Mouse (Mus musculus) mouse trophoblast stem cell (cell line): ENCODE results near the gene Furin.

Experiments
- in situ Hi-C, 2 experiments: fragments of 300-500 bp; cut with MseI, MboI; formaldehyde crosslinking; loops; 2 replicates in 1 of 2; 3 replicates in 1 of 2; pipeline ENCODE4 v1.15.1; 2025

The Furin gene

GRCm38 (mm10) chr7:80401041-80401859 is 4.0 kb downstream of the Furin start:
- in situ Hi-C loops, result no loop called here

- in situ Hi-C loops, result no loop called here
Observed at GRCm38 (mm10) chr7:80400571-80400970, 4.7 kb downstream of the Furin start.

- in situ Hi-C loops, result no loop called here
Observed at GRCm38 (mm10) chr7:80400099-80400498, 5.1 kb downstream of the Furin start.

GRCm38 (mm10) chr7:80398654-80399444 is 6.4 kb downstream of the Furin start:
- in situ Hi-C loops, result loop anchor here in 1 of 2 experiments (10.0 kb wide), 1 partner anchor 76 kb away; no protein-coding TSS in a partner anchor

DNA sequence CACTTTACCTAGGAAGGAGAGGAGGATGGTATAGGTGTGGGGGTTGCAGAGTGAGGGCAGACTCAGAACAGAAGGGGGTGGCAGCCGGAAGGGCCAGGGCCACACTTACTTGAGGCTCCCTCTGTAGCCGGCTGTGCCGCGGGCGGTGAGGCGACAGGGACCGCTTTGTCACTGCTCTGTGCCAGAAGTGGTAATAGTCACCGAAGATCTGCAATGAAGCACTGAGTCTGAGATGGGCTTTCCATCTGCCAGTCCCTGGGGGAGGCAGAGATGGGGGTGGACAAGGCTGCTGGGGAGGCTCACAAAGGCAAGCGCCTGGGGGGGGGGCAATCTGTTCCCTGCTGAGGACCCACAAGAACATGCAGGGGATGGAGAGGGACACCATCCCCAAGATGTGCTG is 7.2 kb downstream of the Furin start:
- in situ Hi-C loops, result loop anchor here in 1 of 2 experiments (10.0 kb wide), 1 partner anchor 77 kb away; no protein-coding TSS in a partner anchor

- in situ Hi-C loops, result loop anchor here in 1 of 2 experiments (10.0 kb wide), 1 partner anchor 78 kb away; no protein-coding TSS in a partner anchor
Observed at GRCm38 (mm10) chr7:80396427-80396826, 8.8 kb downstream of the Furin start.

- in situ Hi-C loops, result loop anchor here in 1 of 2 experiments (10.0 kb wide), 1 partner anchor 80 kb away; no protein-coding TSS in a partner anchor
Observed at GRCm38 (mm10) chr7:80394600-80394999, 10.6 kb downstream of the Furin start.

- in situ Hi-C loops, result loop anchor here in 1 of 2 experiments (10.0 kb wide), 1 partner anchor 83 kb away; no protein-coding TSS in a partner anchor
Observed at GRCm38 (mm10) chr7:80392119-80392518, 13.1 kb downstream of the Furin start.

- in situ Hi-C loops, result loop anchor here (5.0 kb wide), 1 partner anchor 194 kb away; no protein-coding TSS in a partner anchor
Observed at GRCm38 (mm10) chr7:80387633-80388543, 17.3 kb downstream of the Furin start, which contains the start of gene Fes. Gene Fes, minus strand, starts transcription at chr7:80387946.

DNA sequence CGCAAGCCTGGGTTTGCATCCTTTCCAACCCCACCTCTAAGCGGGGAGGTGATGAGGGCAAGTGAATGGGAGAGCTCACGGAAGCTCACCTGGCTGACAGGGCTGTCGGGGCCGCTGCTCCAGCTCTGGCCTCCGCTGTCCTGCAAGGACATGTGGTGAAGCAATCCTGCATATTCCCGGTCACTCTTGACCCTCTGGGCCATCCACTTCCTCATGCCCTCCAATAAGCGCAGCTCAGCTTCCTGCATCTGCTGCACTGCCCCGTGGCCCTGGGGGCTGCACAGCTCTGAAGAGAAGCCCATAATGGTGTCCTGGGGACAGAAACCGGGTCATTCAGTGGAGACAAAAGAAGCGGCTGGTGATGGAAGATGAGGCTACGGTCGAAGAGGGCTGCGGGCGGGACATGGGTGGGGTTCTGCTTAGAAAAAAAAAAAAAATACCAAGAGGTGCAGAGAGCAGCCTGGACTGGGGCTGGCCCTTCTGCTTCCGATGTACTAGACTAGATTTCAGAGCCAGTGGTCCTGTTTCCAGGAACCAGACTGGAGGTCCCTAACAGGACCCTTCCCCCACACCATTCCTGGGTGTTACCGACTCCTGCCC is 18.1 kb downstream of the Furin start:
- in situ Hi-C loops, result loop anchor here (5.0 kb wide), 1 partner anchor 195 kb away; no protein-coding TSS in a partner anchor

GRCm38 (mm10) chr7:80386235-80386930 is 18.9 kb downstream of the Furin start:
- in situ Hi-C loops, result loop anchor here (5.0 kb wide), 1 partner anchor 196 kb away; no protein-coding TSS in a partner anchor

GRCm38 (mm10) chr7:80382919-80383318 is 22.3 kb downstream of the Furin start:
- in situ Hi-C loops, result no loop called here

DNA sequence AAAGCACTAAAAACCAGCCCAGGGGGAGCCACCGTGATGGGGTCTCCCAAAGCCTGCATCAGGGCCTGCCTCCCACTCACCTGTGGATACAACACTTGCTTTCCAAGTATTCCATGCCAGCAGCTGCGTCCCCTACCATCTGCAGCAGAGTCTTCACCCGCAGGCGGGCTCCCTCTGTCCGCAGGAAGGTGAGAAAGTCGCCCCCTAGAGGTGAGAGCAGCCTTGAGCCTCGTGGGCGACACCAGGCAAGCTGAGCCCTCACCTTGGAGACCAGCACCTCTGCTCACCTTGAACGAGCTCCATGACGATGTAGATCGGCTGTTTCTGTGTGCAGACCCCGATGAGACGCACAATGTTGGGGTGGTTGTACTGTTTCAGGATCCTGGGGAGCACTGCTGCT is 25.7 kb downstream of the Furin start:
- in situ Hi-C loops, result loop anchor here (5.0 kb wide), 1 partner anchor 37 kb away; the partner anchor contains the start of genes Hddc3 (in 2 of the 2) and Unc45a (in 2 of the 2)

GRCm38 (mm10) chr7:80377471-80377870 is 27.8 kb downstream of the Furin start:
- in situ Hi-C loops, result loop anchor here (5.0 kb wide), 1 partner anchor 35 kb away; the partner anchor contains the start of genes Hddc3 (in 2 of the 2) and Unc45a (in 2 of the 2)

DNA sequence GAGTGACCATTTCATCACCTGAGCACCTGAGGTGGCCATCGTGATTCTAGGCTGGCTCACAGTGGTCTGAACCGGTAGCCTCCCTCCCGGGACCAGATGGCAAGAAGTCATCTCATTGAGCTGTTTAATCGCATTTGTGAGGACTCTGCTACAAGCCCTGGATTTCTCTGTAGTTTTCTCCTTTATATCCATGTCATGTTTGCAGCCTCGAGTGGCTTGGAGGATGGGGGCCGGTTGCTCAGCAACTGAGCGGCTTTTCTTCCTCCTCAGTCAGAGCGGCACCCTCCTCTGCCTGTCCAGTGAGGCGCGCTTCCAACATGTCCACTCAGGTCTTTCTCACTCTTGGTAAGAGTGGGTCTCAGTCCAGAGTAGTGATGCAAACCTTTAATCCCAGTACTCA is 29.0 kb downstream of the Furin start:
- in situ Hi-C loops, result loop anchor here (5.0 kb wide), 1 partner anchor 34 kb away; the partner anchor contains the start of genes Hddc3 (in 2 of the 2) and Unc45a (in 2 of the 2)

DNA sequence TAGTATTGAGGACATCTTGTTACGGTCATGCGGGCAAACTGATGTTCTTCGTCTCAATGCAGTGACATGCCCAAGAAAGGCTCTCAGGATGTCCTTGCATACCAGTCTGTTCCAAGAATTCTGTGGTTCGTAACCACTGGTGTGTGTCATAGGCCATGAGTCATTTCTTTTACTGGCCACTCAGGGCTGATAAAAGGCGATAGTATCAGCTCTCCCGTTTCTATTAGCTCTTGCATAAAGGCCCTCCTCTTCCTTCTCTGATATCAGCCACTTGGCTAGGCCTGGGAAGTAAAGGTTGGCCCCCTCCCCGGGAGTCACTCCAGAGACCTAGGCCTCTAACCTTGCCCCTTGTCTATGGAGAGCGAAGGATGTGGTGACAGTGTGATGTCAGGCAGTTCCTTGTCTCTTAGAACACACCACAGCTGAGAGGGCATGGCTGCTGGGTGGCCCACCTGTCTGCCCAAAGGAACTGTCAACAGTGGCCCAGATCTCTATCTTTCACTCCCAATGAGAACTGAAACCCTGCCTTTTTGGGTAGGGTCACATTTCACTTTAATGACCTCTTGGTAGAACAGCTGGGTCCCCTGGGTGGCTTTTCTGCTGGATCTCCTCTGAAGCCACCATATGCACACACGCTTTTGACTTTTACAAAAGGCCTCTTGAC is 29.7 kb downstream of the Furin start:
- in situ Hi-C loops, result loop anchor here (5.0 kb wide), 1 partner anchor 33 kb away; the partner anchor contains the start of genes Hddc3 (in 2 of the 2) and Unc45a (in 2 of the 2)

- in situ Hi-C loops, result loop anchor here (5.0 kb wide), 1 partner anchor 32 kb away; the partner anchor contains the start of genes Hddc3 (in 2 of the 2) and Unc45a (in 2 of the 2)
Observed at GRCm38 (mm10) chr7:80374733-80375132, 30.5 kb downstream of the Furin start.

- in situ Hi-C loops, result no loop called here
Observed at GRCm38 (mm10) chr7:80374280-80374679, 31.0 kb downstream of the Furin start.

DNA sequence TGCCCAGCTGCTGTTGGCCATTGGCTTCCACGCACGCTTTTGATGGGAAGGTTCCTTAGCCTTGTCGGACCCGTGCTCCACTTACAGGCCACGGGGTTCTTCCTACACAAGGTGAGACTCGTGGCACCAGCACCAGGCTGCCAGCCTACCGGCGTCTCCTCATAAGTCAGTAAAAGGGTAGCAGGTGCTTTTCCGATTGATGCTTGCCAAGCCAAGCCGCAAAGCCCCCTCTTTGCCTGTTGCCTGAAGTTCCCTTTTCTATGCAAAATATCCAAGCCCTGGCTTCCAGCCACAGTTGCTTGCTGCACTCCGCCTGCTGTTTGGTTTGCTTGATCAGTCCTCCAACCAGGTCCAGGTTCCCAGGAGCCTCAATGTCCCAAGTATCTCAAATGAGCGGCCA is 31.4 kb downstream of the Furin start:
- in situ Hi-C loops, result no loop called here
